In the genomic region with DNA sequence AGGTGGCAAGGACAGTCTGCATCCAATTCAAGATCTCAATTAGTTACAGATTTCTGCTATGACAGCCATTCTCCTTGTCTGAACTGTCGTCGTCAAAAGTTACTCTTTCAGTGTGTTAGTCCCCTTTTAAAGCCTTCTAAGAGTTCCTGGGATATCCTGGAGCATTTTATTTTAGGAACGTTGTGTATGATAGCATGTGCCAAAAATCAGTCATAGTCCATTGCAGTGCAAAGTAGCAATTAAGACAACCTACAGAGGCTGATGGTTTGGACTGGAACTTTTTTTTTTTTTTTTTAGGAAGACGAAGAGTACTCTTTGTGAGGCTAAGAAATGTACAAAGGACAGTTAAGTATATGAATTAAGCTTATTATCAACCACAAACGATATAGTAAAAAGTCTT, we compare ENCODE assay signal across 28 mouse cellular contexts. TPM values are rescaled to one million over a fixed set of nuclear protein-coding genes. Genes with fewer than 3 reads are reported as not detected.
"Had no signal": no experiment of that assay in that cellular context is flagged by ENCODE, and none has a peak within 500 bp of the region (broad histone marks: within the 10 kb centered on the region; RNA-seq: fewer than 3 reads in every experiment).

TSS of gene Phex (minus strand) at position 101 of the 400 bp plus-strand sequence.

- H3K9ac ChIP-seq: embryonic facial prominence, embryonic 12.5 days; embryonic facial prominence, embryonic 13.5 days; embryonic facial prominence, embryonic 15.5 days; forebrain, embryonic 12.5 days; forebrain, embryonic 13.5 days; forebrain, embryonic 15.5 days; forebrain, postnatal 0 days had no signal

- DNase-seq: cerebellum, adult 2 months; cerebellum, adult 8-10 months; cerebellum, adult 9-10 months; cerebellum, adult 9-11 months; cerebellum, postnatal 10 days; cerebellum, postnatal 14 days; cerebellum, postnatal 25 days; cerebellum, postnatal 36 days; embryo, embryonic 11 days; forebrain, postnatal 0 days; gastrocnemius, adult 2 months; gastrocnemius, postnatal 10 days; gastrocnemius, postnatal 14 days; gastrocnemius, postnatal 25 days; gastrocnemius, postnatal 36 days; heart, adult 11 months; heart, adult 18-20 months had no signal

- H3K27ac ChIP-seq: embryonic facial prominence, embryonic 10.5 days; embryonic facial prominence, embryonic 12.5 days; embryonic facial prominence, embryonic 13.5 days; embryonic facial prominence, embryonic 15.5 days; forebrain, embryonic 10.5 days; forebrain, embryonic 12.5 days; forebrain, embryonic 13.5 days; forebrain, embryonic 15.5 days; gastrocnemius, adult 2 months had no signal

- H3K4me3 ChIP-seq: embryonic facial prominence, embryonic 10.5 days; embryonic facial prominence, embryonic 12.5 days; embryonic facial prominence, embryonic 13.5 days; embryonic facial prominence, embryonic 15.5 days; erythroblast, embryonic 14.5 days; forebrain, embryonic 10.5 days; forebrain, embryonic 12.5 days; forebrain, embryonic 13.5 days; forebrain, embryonic 15.5 days; gastrocnemius, adult 2 months had no signal

- H3K9me3 ChIP-seq: embryonic facial prominence, embryonic 10.5 days; embryonic facial prominence, embryonic 12.5 days; embryonic facial prominence, embryonic 13.5 days; embryonic facial prominence, embryonic 15.5 days; forebrain, embryonic 10.5 days; forebrain, embryonic 12.5 days; forebrain, embryonic 13.5 days; forebrain, embryonic 15.5 days had no signal

- H3K36me3 ChIP-seq: embryonic facial prominence, embryonic 10.5 days; embryonic facial prominence, embryonic 12.5 days; embryonic facial prominence, embryonic 13.5 days; embryonic facial prominence, embryonic 15.5 days; forebrain, embryonic 10.5 days; forebrain, embryonic 12.5 days; forebrain, embryonic 15.5 days had no signal

- H3K4me1 ChIP-seq: embryonic facial prominence, embryonic 10.5 days; embryonic facial prominence, embryonic 12.5 days; embryonic facial prominence, embryonic 13.5 days; embryonic facial prominence, embryonic 15.5 days; forebrain, embryonic 10.5 days; forebrain, embryonic 12.5 days; forebrain, embryonic 13.5 days; forebrain, embryonic 15.5 days had no signal

- H3K4me2 ChIP-seq: embryonic facial prominence, embryonic 12.5 days; embryonic facial prominence, embryonic 13.5 days; embryonic facial prominence, embryonic 15.5 days; forebrain, embryonic 12.5 days; forebrain, embryonic 13.5 days; forebrain, embryonic 15.5 days had no signal

- ATAC-seq: forebrain, embryonic 13.5 days; forebrain, embryonic 14.5 days; forebrain, embryonic 15.5 days; forebrain, embryonic 16.5 days; forebrain, postnatal 0 days had no signal

- H3K27me3 ChIP-seq: embryonic facial prominence, embryonic 12.5 days; embryonic facial prominence, embryonic 13.5 days; embryonic facial prominence, embryonic 15.5 days; forebrain, embryonic 12.5 days; forebrain, embryonic 13.5 days; forebrain, embryonic 15.5 days had no signal

RNA-seq across cellular contexts. Expression of gene Phex, which starts in this region (rescaled TPM):
- polyA plus RNA-seq: erythroblast, embryonic 14.5 days had no signal
